Mouse (Mus musculus) neural tube, embryonic 14.5 days (tissue): ENCODE data around the gene Eno2. TPM values are rescaled to one million over a fixed set of nuclear protein-coding genes. Genes with fewer than 3 reads are reported as not detected.

ENCODE experiments used
- ATAC-seq: fragments of 200-750 bp; cut with Nextera tagmentation; 2 replicates; pipeline ENCODE4 v1.8.0; 2017; ENCODE audit warnings: low read depth, mild to moderate bottlenecking, moderate TSS enrichment, moderate library complexity
- H3K27ac ChIP-seq: fragments of 300-500 bp; sonication (generic); 2 replicates; pipeline ENCODE4 v1.5.1; 2014; ENCODE audit warnings: low read depth, mild to moderate bottlenecking, control low read depth, low read length, moderate library complexity, mixed read lengths
- H3K27me3 ChIP-seq: fragments of 300-500 bp; sonication (generic); 2 replicates; pipeline ENCODE4 v1.6.1; 2014; ENCODE audit warnings: low read length; ENCODE audit not compliant: control insufficient read depth, insufficient read depth
- H3K36me3 ChIP-seq: fragments of 300-500 bp; sonication (generic); 2 replicates; pipeline ENCODE4 v1.6.1; 2014; ENCODE audit warnings: low read length, mixed read lengths; ENCODE audit not compliant: control insufficient read depth, insufficient read depth
- H3K4me1 ChIP-seq: fragments of 300-500 bp; sonication (generic); 2 replicates; pipeline ENCODE4 v1.6.1; 2014; ENCODE audit warnings: low read length; ENCODE audit not compliant: control insufficient read depth, insufficient read depth
- H3K4me2 ChIP-seq: fragments of 300-500 bp; sonication (generic); 2 replicates; pipeline ENCODE4 v1.6.1; 2014; ENCODE audit warnings: mild to moderate bottlenecking, low read depth, low read length, control low read depth
- H3K4me3 ChIP-seq: fragments of 300-500 bp; sonication (generic); 2 replicates; pipeline ENCODE4 v1.5.1; 2014; ENCODE audit warnings: low read depth, low read length, control low read depth, mixed read lengths
- H3K9ac ChIP-seq: fragments of 300-500 bp; sonication (generic); replicated peaks from 2 replicates; pipeline ENCODE4 v1.6.1; 2014; ENCODE audit warnings: low read depth, mild to moderate bottlenecking, control low read depth, low read length, mixed read lengths
- H3K9me3 ChIP-seq: fragments of 300-500 bp; sonication (generic); 2 replicates; pipeline ENCODE4 v1.6.1; 2016; ENCODE audit warnings: low read length; ENCODE audit not compliant: control insufficient read depth
- WGBS: fragments of 180-500 bp; shearing (Covaris S2); extraction: QIAGEN DNeasy Blood & Tissue Kit; methylation state at CpG from one replicate; pipeline ENCODE4 v1.1.7; 2014; 5-methylcytosine and 5-hydroxymethylcytosine counted together
- polyA plus RNA-seq: library from polyadenylated mRNA; unstranded; fragments of >200 nt; fragmentation: Nextera tagmentation; extraction: Ambion mirVana; gene quantifications from 2 replicates; pipeline ENCODE4 v1.2.1, GENCODE M21; 2014

The Eno2 gene
- polyA plus RNA-seq, 1 experiment from 2014 or later: 205 TPM

DNA sequence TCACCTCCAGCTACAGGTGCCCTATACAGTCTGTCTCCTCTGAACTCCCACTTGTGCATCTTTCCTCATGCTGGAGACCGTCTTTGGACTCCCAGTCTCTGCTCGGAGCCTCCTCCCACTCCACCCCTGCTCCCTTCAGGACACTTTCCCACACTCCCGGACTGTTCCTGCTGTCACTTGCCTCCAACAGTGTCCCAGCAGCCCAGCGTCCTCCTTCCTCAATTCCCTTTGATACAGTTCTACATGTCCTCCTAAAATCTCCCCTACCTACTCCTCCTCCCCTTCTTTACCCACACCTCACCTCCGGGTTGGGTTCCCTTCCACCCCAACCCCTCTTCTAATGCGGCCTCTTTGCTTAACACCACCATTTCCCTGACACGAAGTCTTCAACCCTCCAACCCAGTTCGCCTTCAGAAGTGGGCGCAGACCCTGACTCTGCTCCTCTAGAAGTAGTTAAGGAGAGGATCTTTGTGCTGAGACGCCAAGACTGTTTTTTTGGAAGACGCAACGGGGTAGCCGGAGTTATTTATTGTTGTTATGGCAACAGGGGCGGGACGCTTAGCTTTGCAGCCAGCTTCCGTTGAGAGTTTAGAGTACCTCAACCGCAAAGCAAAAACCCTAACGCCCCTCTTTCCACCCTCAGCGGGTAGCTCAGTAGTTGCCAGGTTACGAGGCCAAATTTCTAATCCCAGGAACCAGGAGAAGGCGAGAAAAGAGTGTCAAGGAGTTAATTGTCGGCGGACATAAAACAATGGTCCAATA is 9.9 kb upstream of the Eno2 start, which contains the start of gene Lrrc23:
Gene Lrrc23, minus strand, starts transcription at position 506 of the 762 bp plus-strand sequence.
- peak; percentile 65 for ATAC-seq
- WGBS: 3% methylated on average over 23 of the region's 23 CpGs
- no peaks in the 10 kb centered on the region for H3K27me3 ChIP-seq
- peak within 1 kb of the TSS; percentile 28 for H3K4me3 ChIP-seq
- H3K9ac ChIP-seq: peak within 1 kb of the TSS; percentile 29
- peak within 1 kb of the TSS; percentile 59 for H3K4me2 ChIP-seq
- no peaks in the 10 kb centered on the region for H3K36me3 ChIP-seq
- peaks cover 5% of the 10 kb centered on the region; the same call in 1 of the 2 replicates for H3K4me1 ChIP-seq
- no peak within 1 kb of the TSS for H3K27ac ChIP-seq
- no peaks in the 10 kb centered on the region for H3K9me3 ChIP-seq

DNA sequence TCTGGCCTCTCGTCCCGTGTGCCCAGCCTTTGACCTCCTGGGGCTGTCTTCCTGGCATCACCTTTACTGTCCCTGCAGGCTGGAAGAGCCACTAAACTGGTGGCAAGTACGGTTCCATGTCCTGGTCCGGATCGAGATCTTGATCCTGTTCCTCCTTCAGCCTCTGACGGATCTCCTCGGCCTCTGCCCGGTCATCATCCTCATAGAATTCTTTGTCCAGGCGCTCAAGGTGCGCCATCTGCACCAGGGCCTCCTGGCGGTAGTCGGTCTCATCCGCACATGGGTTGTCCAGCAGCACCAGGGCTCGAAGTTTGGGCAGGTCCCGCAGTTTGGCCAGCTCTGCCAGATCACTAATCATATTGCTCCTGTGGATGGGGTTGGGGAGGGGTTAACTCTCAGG is 1.0 kb upstream of the Eno2 start:
- no peak for ATAC-seq
- Histone ChIP-seq H3K36me3 (no peaks in the 10 kb centered on the region), H3K4me2 (no peak overlapping the region), H3K4me3 (no peak overlapping the region), H3K27me3 (no peaks in the 10 kb centered on the region; the same call in 1 of the 2 replicates), H3K27ac (no peak overlapping the region), H3K9me3 (no peaks in the 10 kb centered on the region), H3K9ac (no peak overlapping the region), H3K4me1 (peaks cover 9% of the 10 kb centered on the region)
- WGBS: 90% methylated on average over 15 of the region's 15 CpGs

DNA sequence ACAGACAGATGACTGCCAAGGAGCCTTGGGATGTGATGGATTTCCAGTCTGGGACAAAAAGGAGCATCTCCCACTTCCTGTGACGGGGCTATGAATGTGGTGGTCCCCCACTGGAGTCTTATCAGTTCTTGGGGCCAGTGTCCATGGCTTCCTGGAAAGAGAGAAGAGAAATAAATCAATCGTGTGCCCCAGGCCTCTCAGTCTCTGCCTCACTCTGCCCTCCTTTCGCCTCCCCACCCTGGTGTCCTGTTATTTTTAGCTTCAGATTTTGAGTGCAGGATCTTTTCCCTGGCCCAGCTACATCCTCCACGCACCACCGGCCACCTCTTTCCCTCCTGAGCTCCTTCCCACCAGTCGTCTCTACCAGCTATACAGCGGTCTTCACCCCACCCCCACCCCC is 540 bp upstream of the Eno2 start:
- H3K4me1 ChIP-seq: peaks cover 9% of the 10 kb centered on the region
- H3K27ac ChIP-seq: peak overlapping the region; percentile 52
- 56% methylated on average over 7 of the region's 7 CpGs for WGBS
- peak overlapping the region; percentile 47 for H3K4me3 ChIP-seq
- no peaks in the 10 kb centered on the region for H3K36me3 ChIP-seq
- ATAC-seq: no peak
- no peaks in the 10 kb centered on the region for H3K9me3 ChIP-seq
- no peaks in the 10 kb centered on the region; the same call in 1 of the 2 replicates for H3K27me3 ChIP-seq
- H3K4me2 ChIP-seq: peak overlapping the region; percentile 71
- peak overlapping the region; percentile 57 for H3K9ac ChIP-seq

DNA sequence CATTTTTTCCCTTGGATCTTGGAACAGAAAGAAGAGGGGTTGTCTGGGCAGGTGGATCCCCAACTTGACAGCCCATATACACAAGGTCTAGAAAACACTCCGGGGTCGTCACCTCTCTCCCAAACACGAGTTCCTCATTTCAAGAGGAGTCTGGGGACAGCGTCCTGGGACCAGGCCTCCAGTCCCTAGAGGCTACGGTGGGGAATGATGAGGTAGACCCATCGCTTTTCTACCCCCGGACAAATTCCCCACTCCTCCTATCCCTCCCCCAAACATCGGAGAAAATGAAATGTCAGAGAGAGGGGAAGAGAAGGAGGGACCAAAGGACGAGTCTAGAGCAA is 799 bp downstream of the Eno2 start:
- H3K9me3 ChIP-seq: no peaks in the 10 kb centered on the region
- H3K36me3 ChIP-seq: no peaks in the 10 kb centered on the region
- peak overlapping the region; percentile 71 for H3K4me2 ChIP-seq
- peaks cover 9% of the 10 kb centered on the region for H3K4me1 ChIP-seq
- 5% methylated on average over 9 of the region's 9 CpGs for WGBS
- peak; percentile 3; the same call in 1 of the 2 replicates for ATAC-seq
- H3K4me3 ChIP-seq: peak overlapping the region; percentile 47
- peak overlapping the region; percentile 57; the same call in 1 of the 2 replicates for H3K9ac ChIP-seq
- peak overlapping the region; percentile 64; the same call in 1 of the 2 replicates for H3K27ac ChIP-seq
- no peaks in the 10 kb centered on the region; the same call in 1 of the 2 replicates for H3K27me3 ChIP-seq

DNA sequence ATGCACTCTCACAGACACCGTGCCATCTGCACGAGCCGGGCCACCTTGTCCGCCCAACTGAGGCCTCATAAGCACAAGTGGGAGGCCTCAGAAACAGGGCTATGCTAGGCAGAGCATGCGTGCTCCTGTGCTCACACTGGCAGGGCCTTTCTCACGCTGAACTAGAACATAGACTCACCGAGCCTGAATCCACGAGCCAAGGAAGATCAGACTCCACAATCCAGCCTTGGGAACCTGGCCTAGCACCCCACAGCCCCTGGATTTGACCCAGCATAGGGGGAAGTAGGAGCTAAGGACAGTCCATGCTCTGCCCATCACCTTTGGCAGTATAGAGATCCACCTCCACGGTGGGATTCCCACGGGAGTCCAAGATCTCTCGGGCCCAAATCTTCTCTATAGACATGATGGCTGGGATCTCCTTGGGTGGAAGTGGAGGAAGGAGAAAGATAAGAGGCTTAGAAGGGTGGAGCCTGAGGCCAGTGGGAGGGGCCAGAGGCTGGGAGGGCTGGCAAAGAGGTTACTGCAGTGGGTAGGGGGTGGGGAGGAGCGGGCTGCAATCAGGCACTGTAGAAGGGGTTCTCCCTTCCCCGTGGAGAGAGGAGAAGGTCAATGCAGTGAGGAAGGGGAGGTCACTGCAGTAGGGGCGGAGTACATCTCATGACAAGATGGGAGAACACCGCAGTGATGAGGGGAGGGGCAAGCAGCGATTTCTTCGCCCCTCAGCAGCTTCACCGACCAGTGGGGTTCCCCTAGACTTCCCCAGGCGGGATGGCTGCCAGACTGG is 1.4 kb downstream of the Eno2 start:
- Histone ChIP-seq H3K27ac (no peak overlapping the region), H3K27me3 (no peaks in the 10 kb centered on the region; the same call in 1 of the 2 replicates), H3K9me3 (no peaks in the 10 kb centered on the region), H3K4me3 (peak overlapping the region; percentile 47), H3K4me1 (peaks cover 9% of the 10 kb centered on the region), H3K9ac (peak overlapping the region; percentile 57; the same call in 1 of the 2 replicates), H3K4me2 (peak overlapping the region; percentile 71), H3K36me3 (no peaks in the 10 kb centered on the region)
- peak; percentile 39 for ATAC-seq
- 28% methylated on average over 19 of the region's 19 CpGs for WGBS

DNA sequence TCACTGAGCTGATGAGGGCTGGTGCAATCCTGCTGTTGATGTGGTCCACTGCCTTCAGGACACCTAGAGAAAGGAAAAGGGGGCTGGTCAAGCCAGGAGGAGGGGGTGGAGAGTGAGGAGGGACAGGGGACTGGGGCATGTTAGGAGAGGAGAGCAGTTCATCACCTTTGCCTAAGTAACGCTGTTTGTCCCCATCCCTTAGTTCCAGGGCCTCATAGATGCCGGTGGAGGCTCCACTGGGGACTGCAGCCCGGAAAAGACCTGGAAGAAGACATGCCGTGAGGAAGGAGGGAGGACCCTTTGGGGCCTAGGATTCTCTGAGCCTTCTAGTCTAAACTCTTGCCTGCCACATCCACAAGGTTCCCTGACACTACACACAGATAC is 1.9 kb downstream of the Eno2 start:
- 50% methylated on average over 4 of the region's 4 CpGs for WGBS
- no peak overlapping the region for H3K9ac ChIP-seq
- peak overlapping the region; percentile 47; the same call in 1 of the 2 replicates for H3K4me3 ChIP-seq
- peak overlapping the region; percentile 71; the same call in 1 of the 2 replicates for H3K4me2 ChIP-seq
- H3K27me3 ChIP-seq: no peaks in the 10 kb centered on the region; the same call in 1 of the 2 replicates
- no peak for ATAC-seq
- H3K9me3 ChIP-seq: no peaks in the 10 kb centered on the region
- H3K27ac ChIP-seq: no peak overlapping the region
- H3K4me1 ChIP-seq: peaks cover 9% of the 10 kb centered on the region
- H3K36me3 ChIP-seq: no peaks in the 10 kb centered on the region

DNA sequence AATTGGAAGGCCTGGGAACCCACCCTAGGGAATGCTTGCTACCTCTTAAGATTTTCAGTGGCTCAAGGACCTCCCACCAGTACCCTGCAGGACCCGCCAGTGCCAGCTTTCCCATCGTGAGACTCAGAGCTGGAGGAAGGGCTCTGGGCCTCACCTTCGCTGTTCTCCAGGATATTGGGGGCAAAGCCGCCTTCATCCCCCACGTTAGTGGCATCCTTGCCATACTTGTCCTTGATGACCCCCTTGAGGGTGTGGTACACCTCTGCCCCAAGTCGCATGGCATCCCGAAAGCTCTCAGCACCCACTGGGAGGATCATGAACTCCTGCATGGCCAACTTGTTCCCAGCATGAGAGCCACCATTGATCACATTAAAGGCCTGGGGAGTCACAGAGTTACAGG is 3.5 kb downstream of the Eno2 start:
- Histone ChIP-seq H3K4me2 (no peak overlapping the region), H3K4me1 (peaks cover 9% of the 10 kb centered on the region), H3K27me3 (no peaks in the 10 kb centered on the region; the same call in 1 of the 2 replicates), H3K27ac (no peak overlapping the region), H3K9ac (no peak overlapping the region), H3K36me3 (no peaks in the 10 kb centered on the region), H3K4me3 (no peak overlapping the region), H3K9me3 (no peaks in the 10 kb centered on the region)
- WGBS: 85% methylated on average over 7 of the region's 7 CpGs
- ATAC-seq: no peak

DNA sequence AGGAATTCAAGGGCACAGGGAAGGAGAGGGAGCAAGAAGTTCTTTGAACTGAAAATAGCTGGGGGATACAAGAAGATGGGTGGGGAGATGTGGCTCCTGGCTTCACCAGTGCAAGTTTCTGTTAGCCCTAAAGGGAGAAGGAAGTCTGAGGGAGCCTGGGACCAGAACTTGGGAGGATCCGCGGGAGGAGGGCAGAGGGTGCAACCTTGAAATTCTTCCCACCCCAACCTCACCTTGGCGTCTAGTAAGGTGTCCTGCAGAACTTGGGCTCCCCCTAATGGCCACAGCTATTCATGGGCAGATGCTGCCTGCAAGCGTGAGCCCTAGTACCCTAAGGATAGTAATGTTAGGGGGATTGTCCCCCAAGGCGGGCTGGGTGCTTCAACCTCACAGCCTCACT is 10.2 kb downstream of the Eno2 start:
- ATAC-seq: no peak
- Histone ChIP-seq H3K9me3 (no peaks in the 10 kb centered on the region), H3K4me1 (peaks cover 33% of the 10 kb centered on the region; the same call in 1 of the 2 replicates), H3K36me3 (no peaks in the 10 kb centered on the region), H3K4me3 (no peak overlapping the region), H3K27ac (no peak overlapping the region), H3K9ac (no peak overlapping the region), H3K27me3 (no peaks in the 10 kb centered on the region), H3K4me2 (no peak overlapping the region)
- WGBS: 1% methylated on average over 5 of the region's 5 CpGs

DNA sequence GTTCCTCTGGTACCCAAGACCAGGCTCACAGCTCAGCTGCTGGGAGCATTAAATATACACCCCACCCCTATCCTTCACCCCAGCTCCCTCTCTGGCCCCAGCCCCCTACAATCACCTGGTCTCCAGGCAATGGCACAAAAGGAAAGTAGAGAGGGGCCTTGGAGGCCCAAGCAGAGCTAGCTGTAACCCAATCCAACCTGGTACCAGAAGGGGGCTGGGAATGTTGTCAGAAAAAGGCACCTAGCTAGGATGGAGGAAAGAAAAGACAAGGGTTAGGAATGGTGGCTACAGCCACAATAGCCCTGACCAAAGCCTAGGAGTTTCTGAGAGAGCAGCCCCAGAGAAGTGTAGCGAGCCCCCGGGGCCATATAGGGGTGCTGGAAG is 10.6 kb downstream of the Eno2 start:
- Histone ChIP-seq H3K9me3 (no peaks in the 10 kb centered on the region), H3K9ac (no peak overlapping the region), H3K36me3 (no peaks in the 10 kb centered on the region), H3K4me2 (peak overlapping the region; percentile 63; the same call in 1 of the 2 replicates), H3K27me3 (no peaks in the 10 kb centered on the region), H3K4me3 (no peak overlapping the region), H3K27ac (peak overlapping the region; percentile 53), H3K4me1 (peaks cover 37% of the 10 kb centered on the region; the same call in 1 of the 2 replicates)
- WGBS: 58% methylated on average over 2 of the region's 2 CpGs
- no peak for ATAC-seq
